Mouse (Mus musculus) ES-E14 (cell line): ENCODE measurements around the gene Prune1. TPM values are rescaled to one million over a fixed set of nuclear protein-coding genes. Genes with fewer than 3 reads are reported as not detected.
A peak's percentile ranks its signal among the peaks of the same experiment; 100 is the strongest.

ENCODE experiments used
- DNase-seq: peaks from one replicate; pipeline ENCODE4 v3.0.0-alpha.2; 2013; ENCODE audit warnings: low read depth, low spot score
- H3K27ac ChIP-seq: 2 replicates; pipeline ENCODE4 v1.5.1; 2012; ENCODE audit warnings: low read depth, mild to moderate bottlenecking, low read length, moderate library complexity, mixed read lengths; ENCODE audit not compliant: poor library complexity, insufficient read depth, severe bottlenecking
- H3K36me3 ChIP-seq: 2 replicates; pipeline ENCODE4 v1.6.1; 2012; ENCODE audit warnings: mild to moderate bottlenecking, low read length, moderate library complexity, mixed read lengths; ENCODE audit not compliant: control insufficient read depth, poor library complexity, insufficient read depth, severe bottlenecking
- H3K4me1 ChIP-seq, 2 experiments: fragments of 150-350 bp in 1 of 2; sonication (generic) in 1 of 2; 2 replicates each; pipeline ENCODE4 v1.6.1; 2012; ENCODE audit warnings: low read length in 2 of 2, mild to moderate bottlenecking in 1 of 2, mixed read lengths in 1 of 2; ENCODE audit not compliant: control insufficient read depth in 2 of 2, insufficient read depth in 2 of 2, poor library complexity in 1 of 2
- H3K4me3 ChIP-seq, 2 experiments: fragments of 150-350 bp in 1 of 2; sonication (generic) in 1 of 2; 2 replicates each; pipeline ENCODE4 v1.5.1; 2012; ENCODE audit warnings: low read length in 2 of 2, low read depth in 1 of 2, mild to moderate bottlenecking in 1 of 2, mixed read lengths in 1 of 2; ENCODE audit not compliant: insufficient read depth in 1 of 2, poor library complexity in 1 of 2, severe bottlenecking in 1 of 2
- H3K9ac ChIP-seq: 2 replicates; pipeline ENCODE4 v1.6.1; 2012; ENCODE audit warnings: low read depth, mild to moderate bottlenecking, low read length, mixed read lengths; ENCODE audit not compliant: poor library complexity, insufficient read depth, severe bottlenecking
- H3K9me3 ChIP-seq: fragments of 150-350 bp; sonication (generic); 2 replicates; pipeline ENCODE4 v1.6.1; 2012; ENCODE audit warnings: low read depth, mild to moderate bottlenecking, low read length; ENCODE audit not compliant: control insufficient read depth, insufficient read depth
- CHD2 ChIP-seq: IDR thresholded peaks from 2 replicates; pipeline ENCODE4 v1.6.1; 2014; ENCODE audit warnings: mild to moderate bottlenecking, low read depth, low read length, inconsistent platforms
- HCFC1 ChIP-seq: IDR thresholded peaks from 2 replicates; pipeline ENCODE4 v1.6.1; 2012; ENCODE audit warnings: low read length, inconsistent platforms, borderline replicate concordance; ENCODE audit not compliant: insufficient read depth
- MAFK ChIP-seq: IDR thresholded peaks from 2 replicates; pipeline ENCODE4 v1.6.1; 2014; ENCODE audit warnings: mild to moderate bottlenecking, low read depth, low read length, inconsistent platforms; ENCODE audit not compliant: insufficient read depth
- ZC3H11A ChIP-seq: IDR thresholded peaks from 2 replicates; pipeline ENCODE4 v1.6.1; 2012; ENCODE audit warnings: low read depth, mild to moderate bottlenecking, inconsistent platforms, low read length, borderline replicate concordance
- ZNF384 ChIP-seq: IDR thresholded peaks from 2 replicates; pipeline ENCODE4 v1.6.1; 2012; ENCODE audit warnings: low read depth, low read length, inconsistent platforms
- in situ Hi-C, 2 experiments: fragments of 600-800 bp; cut with MboI; formaldehyde crosslinking; loops; one replicate each; pipeline ENCODE4 v1.15.1; 2025; ENCODE audit warnings: low sequenced_read_pairs in 2 of 2, inconsistent platforms in 1 of 2; ENCODE audit not compliant: unreplicated experiment in 2 of 2
- total RNA-seq: library from RNA; depleted of rRNA; stranded (reverse); fragments of 300-350 nt; gene quantifications from 2 replicates; pipeline ENCODE4 v1.2.3, GENCODE M21; 2012

The Prune1 gene
- total RNA-seq, 1 experiment: 26.4 TPM

DNA sequence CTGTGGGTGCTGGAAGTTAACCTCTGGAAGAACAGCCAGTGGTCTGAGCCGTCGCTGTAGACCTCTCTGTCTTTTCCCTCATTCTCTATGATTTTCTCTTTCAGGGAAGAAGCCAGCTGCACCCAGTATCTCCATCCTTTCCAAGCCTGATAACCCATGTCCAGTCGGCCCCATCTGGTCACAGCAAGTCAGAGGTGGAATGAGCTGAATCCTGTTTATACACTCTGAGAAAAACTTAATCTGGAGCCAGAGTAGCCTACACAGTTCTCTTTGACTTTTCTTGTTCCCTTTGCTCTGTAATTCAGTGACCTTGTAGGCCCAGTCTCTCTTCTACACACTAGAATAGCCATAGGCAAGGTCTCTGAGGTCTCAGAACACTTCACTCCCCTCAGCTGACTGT is 5.7 kb upstream of the Prune1 start:
- Histone ChIP-seq H3K36me3 (peaks cover 16% of the 10 kb centered on the region), H3K9me3 (no peaks in the 10 kb centered on the region), H3K27ac (no peak overlapping the region), H3K4me3 (no peak overlapping the region), H3K9ac (no peak overlapping the region; the same call in 1 of the 2 replicates), H3K4me1 (peaks cover 3 to 23% of the 10 kb centered on the region in 2 experiments; a peak in 3 of 4 replicates)
- in situ Hi-C loops: no loop called here
- DNase-seq: no peak
- TF ChIP-seq ZC3H11A: no peak
- no peak for TF ChIP-seq CHD2
- no peak for TF ChIP-seq MAFK

DNA sequence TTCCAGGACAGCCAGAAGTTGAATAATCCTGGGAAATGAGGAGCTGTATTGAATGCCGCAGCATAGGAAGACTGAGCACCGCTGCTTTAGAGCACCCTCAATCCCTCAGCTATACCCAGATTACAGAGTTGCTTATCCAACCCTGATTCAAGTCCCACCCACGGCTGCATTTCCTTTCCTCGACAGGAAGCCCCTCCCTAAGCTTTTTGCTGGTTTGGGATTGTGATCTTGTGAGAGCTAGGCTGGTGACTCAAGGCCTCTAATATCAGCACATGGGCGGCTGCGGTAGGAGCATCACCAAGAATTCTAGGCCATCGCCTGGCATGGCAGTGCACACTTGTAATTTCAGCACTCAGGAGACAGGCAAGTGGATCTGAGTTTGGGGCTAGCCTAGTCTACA is 4.6 kb upstream of the Prune1 start:
- Histone ChIP-seq H3K9ac (peak overlapping the region; percentile 76), H3K4me3 (peak overlapping the region in 1 of 2 experiments; percentile 47; a peak in 2 of 4 replicates), H3K27ac (peak overlapping the region; percentile 51; the same call in 1 of the 2 replicates), H3K9me3 (no peaks in the 10 kb centered on the region), H3K4me1 (peaks cover 2 to 18% of the 10 kb centered on the region in 2 experiments; a peak in 3 of 4 replicates), H3K36me3 (peaks cover 12% of the 10 kb centered on the region)
- TF ChIP-seq ZC3H11A (no peak), CHD2 (no peak), ZNF384 (no peak), MAFK (no peak), HCFC1 (no peak)
- in situ Hi-C loops: no loop called here
- DNase-seq: no peak

DNA sequence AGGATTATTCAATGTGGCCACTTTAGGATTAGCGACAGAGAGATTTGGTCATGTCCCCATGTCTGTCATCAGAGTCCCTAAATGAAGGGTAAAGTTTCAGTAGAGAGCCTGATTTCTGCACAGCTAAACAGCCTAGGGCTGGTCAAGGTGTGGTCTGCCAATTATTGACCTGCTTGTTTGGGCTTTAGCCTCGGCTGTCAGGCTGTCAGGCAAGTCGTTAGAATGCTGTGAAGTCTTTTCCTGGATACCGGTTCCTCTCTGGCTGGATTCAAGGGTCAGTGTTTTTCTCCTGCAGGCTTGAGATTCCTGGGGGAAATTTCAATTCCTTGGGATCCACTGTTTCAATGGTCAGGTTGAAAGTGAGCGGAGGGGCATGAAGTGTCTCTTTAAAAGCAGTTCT is 4.1 kb upstream of the Prune1 start:
- no peak for DNase-seq
- no peaks in the 10 kb centered on the region for H3K9me3 ChIP-seq
- peak overlapping the region in 1 of 2 experiments; percentile 47; a peak in 1 of 4 replicates for H3K4me3 ChIP-seq
- peaks cover 2 to 17% of the 10 kb centered on the region in 2 experiments; a peak in 3 of 4 replicates for H3K4me1 ChIP-seq
- in situ Hi-C loops: no loop called here
- peak overlapping the region; percentile 36; the same call in 1 of the 2 replicates for H3K27ac ChIP-seq
- no peak for TF ChIP-seq CHD2
- no peak for TF ChIP-seq MAFK
- no peak for TF ChIP-seq HCFC1
- peak overlapping the region; percentile 76; the same call in 1 of the 2 replicates for H3K9ac ChIP-seq
- H3K36me3 ChIP-seq: peaks cover 12% of the 10 kb centered on the region

DNA sequence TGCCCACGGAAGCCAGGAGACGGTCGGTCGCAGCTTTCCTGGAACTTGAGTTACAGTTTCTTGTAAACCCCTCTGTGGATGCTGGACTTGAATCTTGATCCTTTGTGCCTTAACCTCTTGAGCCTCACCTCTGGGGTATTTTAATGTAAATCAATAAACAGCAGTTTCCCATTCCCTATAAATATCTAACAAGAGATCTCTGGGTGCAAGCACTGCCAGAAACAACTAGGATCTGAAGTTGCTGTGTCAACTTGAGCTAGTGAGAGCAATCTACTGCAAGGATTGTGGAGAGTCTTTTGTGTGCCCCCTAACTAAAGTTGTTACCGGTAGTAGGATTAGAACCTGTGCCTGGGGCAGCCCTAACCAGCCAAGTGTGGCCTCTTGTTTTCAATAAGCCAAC is 3.5 kb upstream of the Prune1 start:
- no peaks in the 10 kb centered on the region for H3K9me3 ChIP-seq
- peak overlapping the region in 1 of 2 experiments; percentile 82; a peak in 1 of 4 replicates for H3K4me3 ChIP-seq
- no peak for DNase-seq
- H3K27ac ChIP-seq: peak overlapping the region; percentile 24; the same call in 1 of the 2 replicates
- no peak for TF ChIP-seq ZNF384
- no peak for TF ChIP-seq ZC3H11A
- no peak for TF ChIP-seq MAFK
- no peak for TF ChIP-seq CHD2
- TF ChIP-seq HCFC1: no peak
- peak overlapping the region; percentile 52; the same call in 1 of the 2 replicates for H3K9ac ChIP-seq
- peaks cover 12% of the 10 kb centered on the region for H3K36me3 ChIP-seq
- peaks cover 2 to 12% of the 10 kb centered on the region in 2 experiments; a peak in 3 of 4 replicates for H3K4me1 ChIP-seq
- in situ Hi-C loops: no loop called here
